Mouse (Mus musculus): ENCODE measurements around the gene Vmn1r27. TPM values are rescaled to one million over a fixed set of nuclear protein-coding genes. Genes with fewer than 3 reads are reported as not detected.

Vmn1r27 gene
- not detected in 2 replicates for polyA plus RNA-seq (2011; ENCODE audit: insufficient read depth, insufficient read length, low read depth, missing spikeins)

DNA sequence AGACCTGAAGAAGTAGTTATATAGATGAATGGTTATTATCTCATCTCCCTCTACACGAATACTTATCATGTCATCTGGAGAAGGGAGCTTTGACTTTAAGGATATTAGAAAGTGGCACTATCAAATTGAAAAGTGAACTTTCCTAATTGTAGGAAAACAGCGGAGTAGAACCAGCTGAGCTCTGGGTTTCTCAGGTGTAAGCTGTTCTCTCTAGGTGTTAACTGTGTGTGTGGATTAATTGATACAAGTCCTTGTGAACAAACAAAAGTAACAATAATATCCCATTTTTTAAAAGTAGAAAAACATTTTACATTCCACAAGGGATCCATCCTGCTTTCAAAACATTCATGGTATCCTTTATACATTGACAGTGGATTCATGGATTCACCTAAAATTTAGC lies at the start of gene Vmn1r27:
Gene Vmn1r27, minus strand, starts transcription at position 101 of the 400 bp plus-strand sequence.
- Histone ChIP-seq H3K27me3 (ENCODE audit: control insufficient read depth, insufficient read depth, low read length, poor library complexity, severe bottlenecking) (no peaks in the 10 kb centered on the region), H3K9ac (ENCODE audit: low read depth, poor library complexity, severe bottlenecking) (no peak within 1 kb of the TSS), H3K4me1 (ENCODE audit: control insufficient read depth, insufficient read depth, low read length) (no peaks in the 10 kb centered on the region), H3K36me3 (ENCODE audit: control insufficient read depth, insufficient read depth, low read length, poor library complexity, severe bottlenecking) (no peaks in the 10 kb centered on the region), H3K9me3 (replicated peaks; ENCODE audit: control insufficient read depth, insufficient read depth, low read length, poor library complexity, severe bottlenecking) (no peaks in the 10 kb centered on the region), H3K27ac (ENCODE audit: insufficient read depth, low read length) (no peak within 1 kb of the TSS), H3K4me3 (ENCODE audit: low read depth, low read length) (no peak within 1 kb of the TSS)
- no peak for TF ChIP-seq EP300 (IDR thresholded peaks at IDR 0.05; ENCODE audit: insufficient read depth, low read depth, low read length)
- no peak for TF ChIP-seq POLR2A (IDR thresholded peaks at IDR 0.05; ENCODE audit: insufficient read depth, low read length)
- no peak for TF ChIP-seq CTCF (IDR thresholded peaks at IDR 0.05; ENCODE audit: low read depth, low read length)

DNA sequence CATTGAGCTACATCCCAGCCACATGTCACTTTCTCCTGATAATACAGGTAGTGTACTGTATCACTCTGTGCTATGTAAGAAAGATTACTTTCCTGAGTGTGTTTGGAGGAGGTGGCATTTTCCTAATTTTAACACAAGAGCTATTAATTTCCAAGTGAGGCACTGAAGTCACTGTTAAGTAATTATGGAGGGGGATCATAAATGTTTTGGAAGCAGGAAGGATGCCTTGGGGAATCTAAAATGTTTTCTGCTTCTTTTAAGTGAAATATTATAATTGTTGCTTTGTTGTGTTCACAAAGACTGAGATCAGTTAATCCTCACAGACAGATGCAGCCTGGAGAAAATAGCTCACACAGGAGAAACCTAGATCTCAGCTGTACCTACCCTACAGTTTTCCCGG lies 43.1 kb upstream of the Vmn1r27 start, which contains the start of gene Vmn1r28:
Gene Vmn1r28, plus strand, starts transcription at position 301 of the 400 bp plus-strand sequence.
- H3K4me3 ChIP-seq (ENCODE audit: low read depth, low read length), result no peak within 1 kb of the TSS
- H3K9ac ChIP-seq (ENCODE audit: low read depth, poor library complexity, severe bottlenecking), result no peak within 1 kb of the TSS
- no peaks in the 10 kb centered on the region for H3K27me3 ChIP-seq (ENCODE audit: control insufficient read depth, insufficient read depth, low read length, poor library complexity, severe bottlenecking)
- H3K9me3 ChIP-seq (replicated peaks; ENCODE audit: control insufficient read depth, insufficient read depth, low read length, poor library complexity, severe bottlenecking), result no peaks in the 10 kb centered on the region
- H3K36me3 ChIP-seq (ENCODE audit: control insufficient read depth, insufficient read depth, low read length, poor library complexity, severe bottlenecking), result no peaks in the 10 kb centered on the region
- TF ChIP-seq POLR2A (IDR thresholded peaks at IDR 0.05; ENCODE audit: insufficient read depth, low read length) (no peak), CTCF (IDR thresholded peaks at IDR 0.05; ENCODE audit: low read depth, low read length) (no peak), EP300 (IDR thresholded peaks at IDR 0.05; ENCODE audit: insufficient read depth, low read depth, low read length) (no peak)
- no peaks in the 10 kb centered on the region for H3K4me1 ChIP-seq (ENCODE audit: control insufficient read depth, insufficient read depth, low read length)
- H3K27ac ChIP-seq (ENCODE audit: insufficient read depth, low read length), result no peak within 1 kb of the TSS

DNA sequence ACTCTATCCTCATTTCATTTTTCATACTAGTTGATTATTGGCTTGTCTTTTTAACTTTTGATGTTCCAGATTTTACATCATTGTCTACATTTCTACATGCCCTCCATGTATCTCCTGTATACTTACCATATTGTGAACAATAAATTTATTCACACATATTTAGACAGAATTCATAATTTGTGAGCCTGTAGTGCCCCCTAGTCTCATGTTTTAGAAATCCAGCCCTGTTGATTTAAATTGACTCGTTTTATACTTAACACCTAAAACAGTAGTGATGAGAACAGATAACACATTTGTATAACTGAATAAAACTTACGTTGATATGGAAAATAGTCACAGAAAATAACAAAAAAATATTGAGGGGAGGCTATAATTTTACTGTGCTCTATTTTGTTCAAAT lies 2.5 kb downstream of the Vmn1r27 start:
- Histone ChIP-seq H3K4me3 (ENCODE audit: low read depth, low read length) (no peak overlapping the region), H3K4me1 (ENCODE audit: control insufficient read depth, insufficient read depth, low read length) (no peaks in the 10 kb centered on the region), H3K27ac (ENCODE audit: insufficient read depth, low read length) (no peak overlapping the region), H3K36me3 (ENCODE audit: control insufficient read depth, insufficient read depth, low read length, poor library complexity, severe bottlenecking) (no peaks in the 10 kb centered on the region), H3K27me3 (ENCODE audit: control insufficient read depth, insufficient read depth, low read length, poor library complexity, severe bottlenecking) (no peaks in the 10 kb centered on the region), H3K9ac (ENCODE audit: low read depth, poor library complexity, severe bottlenecking) (no peak overlapping the region), H3K9me3 (replicated peaks; ENCODE audit: control insufficient read depth, insufficient read depth, low read length, poor library complexity, severe bottlenecking) (no peaks in the 10 kb centered on the region)
- TF ChIP-seq EP300 (IDR thresholded peaks at IDR 0.05; ENCODE audit: insufficient read depth, low read depth, low read length), result no peak
- TF ChIP-seq CTCF (IDR thresholded peaks at IDR 0.05; ENCODE audit: low read depth, low read length), result no peak
- no peak for TF ChIP-seq POLR2A (IDR thresholded peaks at IDR 0.05; ENCODE audit: insufficient read depth, low read length)

Other genes with a start within 250 kb of the Vmn1r27 start
- gene Vmn1r25, start 238.0 kb downstream of the Vmn1r27 start, polyA plus RNA-seq (2011; ENCODE audit: insufficient read depth, insufficient read length, low read depth, missing spikeins), result not detected in 2 replicates
- not detected in 2 replicates for gene Vmn1r26, start 203.7 kb downstream of the Vmn1r27 start, polyA plus RNA-seq (2011; ENCODE audit: insufficient read depth, insufficient read length, low read depth, missing spikeins)
- not detected in 2 replicates for gene Vmn1r28, start 43.2 kb upstream of the Vmn1r27 start, polyA plus RNA-seq (2011; ENCODE audit: insufficient read depth, insufficient read length, low read depth, missing spikeins)
- gene Vmn1r29, start 82.7 kb upstream of the Vmn1r27 start, polyA plus RNA-seq (2011; ENCODE audit: insufficient read depth, insufficient read length, low read depth, missing spikeins), result not detected in 2 replicates
- gene Vmn1r30, start 224.6 kb upstream of the Vmn1r27 start, polyA plus RNA-seq (2011; ENCODE audit: insufficient read depth, insufficient read length, low read depth, missing spikeins), result not detected in 2 replicates

Data from ES-Bruce4 (cell line).